Mouse (Mus musculus): Measurements from ENCODE around the gene Pick1. TPM values are rescaled to one million over a fixed set of nuclear protein-coding genes. Genes with fewer than 3 reads are reported as not detected.
A peak's percentile ranks its signal among the peaks of the same experiment; 100 is the strongest.

Gene Pick1
- total and polyA plus RNA-seq, 2 experiments from 2014 or later: 65.8 to 78.1 TPM

GRCm38 (mm10) chr15:79280209-79280608 lies 51.2 kb downstream of the Pick1 start:
- DNase-seq (ENCODE audit: low spot score) (no peak), ATAC-seq (ENCODE audit: low FRiP score) (no peak)
- Histone ChIP-seq H3K4me3 (ENCODE audit: low read depth, low read length) (no peak overlapping the region), H3K9ac (replicated peaks; ENCODE audit: low read length, poor library complexity, severe bottlenecking) (no peak overlapping the region), H3K4me1 (ENCODE audit: insufficient read depth, low read length) (no peaks in the 10 kb centered on the region), H3K27ac (ENCODE audit: low read depth, low read length) (no peak overlapping the region), H3K9me3 (ENCODE audit: low read length) (no peaks in the 10 kb centered on the region), H3K4me2 (ENCODE audit: low read depth, low read length, poor library complexity, severe bottlenecking) (no peak overlapping the region), H3K27me3 (ENCODE audit: insufficient read depth, low read length) (no peaks in the 10 kb centered on the region), H3K36me3 (ENCODE audit: insufficient read depth, low read length) (no peaks in the 10 kb centered on the region)
- WGBS: 34% methylated on average over 6 of the region's 6 CpGs
- TF ChIP-seq CTCF (IDR thresholded peaks at IDR 0.05): peak; percentile 51

DNA sequence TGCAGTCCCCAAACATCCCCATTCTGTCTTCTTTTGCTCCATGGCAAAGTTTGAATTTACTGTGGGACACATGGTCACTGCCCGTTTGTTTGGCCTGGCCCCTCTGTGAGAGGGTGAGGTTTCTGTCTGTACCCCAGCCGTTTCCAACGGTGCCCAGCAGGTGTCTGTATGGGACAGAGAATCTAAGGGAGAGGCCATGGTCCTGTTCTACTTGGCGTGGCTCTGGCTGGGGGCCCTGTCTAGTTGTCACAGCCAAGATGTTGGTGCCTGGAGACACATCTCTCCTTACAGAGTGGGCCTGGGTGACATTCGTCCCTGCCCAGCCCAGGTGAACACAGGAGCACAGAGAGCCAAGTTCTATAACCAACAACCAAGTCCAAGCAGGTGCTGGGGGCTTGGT lies 51.9 kb downstream of the Pick1 start:
- no peak overlapping the region for H3K27ac ChIP-seq (ENCODE audit: low read depth, low read length)
- TF ChIP-seq CTCF (IDR thresholded peaks at IDR 0.05): no peak
- no peaks in the 10 kb centered on the region for H3K4me1 ChIP-seq (ENCODE audit: insufficient read depth, low read length)
- ATAC-seq (ENCODE audit: low FRiP score) (no peak), DNase-seq (ENCODE audit: low spot score) (no peak)
- H3K27me3 ChIP-seq (ENCODE audit: insufficient read depth, low read length): no peaks in the 10 kb centered on the region
- no peak overlapping the region for H3K4me2 ChIP-seq (ENCODE audit: low read depth, low read length, poor library complexity, severe bottlenecking)
- H3K4me3 ChIP-seq (ENCODE audit: low read depth, low read length): no peak overlapping the region
- no peaks in the 10 kb centered on the region for H3K36me3 ChIP-seq (ENCODE audit: insufficient read depth, low read length)
- 61% methylated on average over 5 of the region's 5 CpGs for WGBS
- no peaks in the 10 kb centered on the region for H3K9me3 ChIP-seq (ENCODE audit: low read length)
- H3K9ac ChIP-seq (replicated peaks; ENCODE audit: low read length, poor library complexity, severe bottlenecking): no peak overlapping the region

- ATAC-seq (ENCODE audit: low FRiP score): no peak
- Histone ChIP-seq H3K27me3 (ENCODE audit: insufficient read depth, low read length) (no peaks in the 10 kb centered on the region), H3K4me2 (ENCODE audit: low read depth, low read length, poor library complexity, severe bottlenecking) (no peak overlapping the region), H3K27ac (ENCODE audit: low read depth, low read length) (no peak overlapping the region), H3K4me3 (ENCODE audit: low read depth, low read length) (no peak overlapping the region), H3K36me3 (ENCODE audit: insufficient read depth, low read length) (peaks cover 4% of the 10 kb centered on the region; the same call in 1 of the 2 replicates), H3K9ac (replicated peaks; ENCODE audit: low read length, poor library complexity, severe bottlenecking) (no peak overlapping the region), H3K4me1 (ENCODE audit: insufficient read depth, low read length) (no peaks in the 10 kb centered on the region), H3K9me3 (ENCODE audit: low read length) (no peaks in the 10 kb centered on the region)
- TF ChIP-seq CTCF (IDR thresholded peaks at IDR 0.05): no peak
- WGBS: 88% methylated on average over 1 of the region's 1 CpGs
- no peak for DNase-seq (ENCODE audit: low spot score)
Measured at GRCm38 (mm10) chr15:79281389-79281788, 52.4 kb downstream of the Pick1 start.

DNA sequence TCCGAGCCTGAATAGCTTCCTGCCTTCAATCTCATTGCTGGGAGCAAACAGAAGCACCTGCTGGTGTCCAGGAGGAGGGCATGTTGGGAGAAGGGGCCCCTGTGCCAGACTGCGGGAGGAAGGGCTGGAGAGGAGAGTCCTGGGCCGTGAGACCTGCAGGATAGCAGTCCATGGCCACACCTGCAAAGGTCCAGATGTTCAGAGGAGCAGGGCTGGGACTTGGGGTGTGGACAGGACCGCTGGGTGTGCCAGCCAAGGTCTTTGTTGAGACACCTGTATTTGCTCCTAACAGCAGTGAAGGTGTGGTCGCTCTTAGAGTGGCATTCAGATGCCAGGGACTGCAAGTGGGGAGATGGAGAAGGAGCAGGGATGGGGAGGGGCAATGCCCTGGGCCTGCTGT lies 53.5 kb downstream of the Pick1 start:
- 87% methylated on average over 5 of the region's 5 CpGs for WGBS
- no peaks in the 10 kb centered on the region for H3K9me3 ChIP-seq (ENCODE audit: low read length)
- TF ChIP-seq CTCF (IDR thresholded peaks at IDR 0.05): no peak
- H3K4me2 ChIP-seq (ENCODE audit: low read depth, low read length, poor library complexity, severe bottlenecking): no peak overlapping the region
- no peak overlapping the region for H3K4me3 ChIP-seq (ENCODE audit: low read depth, low read length)
- no peaks in the 10 kb centered on the region for H3K27me3 ChIP-seq (ENCODE audit: insufficient read depth, low read length)
- DNase-seq (ENCODE audit: low spot score) (no peak), ATAC-seq (ENCODE audit: low FRiP score) (no peak)
- H3K36me3 ChIP-seq (ENCODE audit: insufficient read depth, low read length): peaks cover 9% of the 10 kb centered on the region; the same call in 1 of the 2 replicates
- H3K4me1 ChIP-seq (ENCODE audit: insufficient read depth, low read length): no peaks in the 10 kb centered on the region
- H3K27ac ChIP-seq (ENCODE audit: low read depth, low read length): no peak overlapping the region
- H3K9ac ChIP-seq (replicated peaks; ENCODE audit: low read length, poor library complexity, severe bottlenecking): no peak overlapping the region

GRCm38 (mm10) chr15:79283371-79283770 lies 54.4 kb downstream of the Pick1 start:
- Histone ChIP-seq H3K4me1 (ENCODE audit: insufficient read depth, low read length) (no peaks in the 10 kb centered on the region), H3K27me3 (ENCODE audit: insufficient read depth, low read length) (no peaks in the 10 kb centered on the region), H3K4me2 (ENCODE audit: low read depth, low read length, poor library complexity, severe bottlenecking) (no peak overlapping the region), H3K9ac (replicated peaks; ENCODE audit: low read length, poor library complexity, severe bottlenecking) (no peak overlapping the region), H3K4me3 (ENCODE audit: low read depth, low read length) (no peak overlapping the region), H3K36me3 (ENCODE audit: insufficient read depth, low read length) (peaks cover 9% of the 10 kb centered on the region; the same call in 1 of the 2 replicates), H3K9me3 (ENCODE audit: low read length) (no peaks in the 10 kb centered on the region), H3K27ac (ENCODE audit: low read depth, low read length) (no peak overlapping the region)
- 86% methylated on average over 4 of the region's 4 CpGs for WGBS
- ATAC-seq (ENCODE audit: low FRiP score): no peak
- no peak for DNase-seq (ENCODE audit: low spot score)
- TF ChIP-seq CTCF (IDR thresholded peaks at IDR 0.05): no peak

GRCm38 (mm10) chr15:79285399-79285798 lies 56.4 kb downstream of the Pick1 start, which contains the start of gene Baiap2l2:
TSS of gene Baiap2l2 (minus strand) at chr15:79285537.
- DNase-seq (ENCODE audit: low spot score) (no peak), ATAC-seq (ENCODE audit: low FRiP score) (no peak)
- Histone ChIP-seq H3K27me3 (ENCODE audit: insufficient read depth, low read length) (no peaks in the 10 kb centered on the region), H3K9me3 (ENCODE audit: low read length) (no peaks in the 10 kb centered on the region), H3K4me2 (ENCODE audit: low read depth, low read length, poor library complexity, severe bottlenecking) (no peak within 1 kb of the TSS), H3K4me3 (ENCODE audit: low read depth, low read length) (no peak within 1 kb of the TSS), H3K9ac (replicated peaks; ENCODE audit: low read length, poor library complexity, severe bottlenecking) (no peak within 1 kb of the TSS), H3K36me3 (ENCODE audit: insufficient read depth, low read length) (peaks cover 9% of the 10 kb centered on the region; the same call in 1 of the 2 replicates), H3K4me1 (ENCODE audit: insufficient read depth, low read length) (no peaks in the 10 kb centered on the region), H3K27ac (ENCODE audit: low read depth, low read length) (no peak within 1 kb of the TSS)
- WGBS: 72% methylated on average over 9 of the region's 10 CpGs
- no peak for TF ChIP-seq CTCF (IDR thresholded peaks at IDR 0.05)

Measured in midbrain, postnatal 0 days (tissue).